Mouse (Mus musculus) heart, postnatal 0 days (tissue): ENCODE data around the gene Hspa12b.

ENCODE experiments used
- CTCF ChIP-seq: IDR thresholded peaks from 2 replicates; pipeline ENCODE4 v1.5.1; 2016; ENCODE audit warnings: antibody characterized with exemption, control low read depth, low read depth
- EP300 ChIP-seq: IDR thresholded peaks from 2 replicates; pipeline ENCODE4 v1.6.1; 2016; ENCODE audit warnings: antibody characterized with exemption, low read depth

GRCm38 (mm10) chr2:131140533-131140905 is 13.4 kb downstream of the Hspa12b start:
- TF ChIP-seq CTCF (no peak), EP300 (no peak)
